ENCODE assay signal across 15 mouse cellular contexts in the genomic region with DNA sequence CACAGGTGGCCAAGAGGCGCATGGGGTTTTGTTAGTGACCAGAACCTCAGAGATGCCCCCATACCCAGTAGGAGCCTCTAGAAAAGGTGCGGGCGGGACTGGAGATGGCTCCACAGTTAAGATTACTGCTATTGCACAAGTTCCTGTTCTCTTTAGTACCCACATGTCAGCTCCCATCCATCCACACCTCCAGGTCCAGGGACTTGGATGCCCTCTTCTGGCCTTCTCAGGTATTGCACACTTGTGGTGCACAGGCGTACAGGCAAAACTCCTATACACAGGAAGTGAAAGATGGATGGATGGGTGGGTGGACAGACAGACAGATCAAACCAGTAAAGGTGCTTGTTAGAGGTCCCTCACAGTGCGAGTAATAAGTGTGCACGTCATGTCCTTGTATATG. TPM values are rescaled to one million over a fixed set of nuclear protein-coding genes. Genes with fewer than 3 reads are reported as not detected.
DNase-seq lines count a peak whose midpoint lies in the region; ATAC-seq and TF ChIP-seq lines count a peak whose summit lies in the region.
"Had no signal": no experiment of that assay in that cellular context is flagged by ENCODE, and none has a peak within 500 bp of the region (broad histone marks: within the 10 kb centered on the region; RNA-seq: fewer than 3 reads in every experiment).

No protein-coding gene starts in this region.

- H3K4me3 ChIP-seq in cerebellum, adult 2 months (replicated peaks; ENCODE audit: insufficient read depth, low read depth, low read length), result no peak overlapping the region
- H3K4me3 ChIP-seq in lung, embryonic 14.5 days (ENCODE audit: low read depth, low read length), result no peak overlapping the region
- no peak overlapping the region for H3K4me3 ChIP-seq in G1E (ENCODE audit: low read depth, low read length)
- H3K4me3 ChIP-seq: neural tube, embryonic 13.5 days had no signal

- H3K36me3 ChIP-seq in lung, embryonic 14.5 days (ENCODE audit: insufficient read depth), result peaks cover 100% of the 10 kb centered on the region
- H3K36me3 ChIP-seq in G1E (replicated peaks), result peaks cover 99% of the 10 kb centered on the region

- no peak for DNase-seq in cerebellum, adult 2 months
- DNase-seq in cerebellum, adult 9-11 months, result no peak
- peak; percentile 11 for DNase-seq in lung, embryonic 14.5 days
- no peak for DNase-seq in lung, postnatal 10 days
- DNase-seq in G1E (ENCODE audit: low spot score), result no peak
- DNase-seq in cerebellum, adult 11-12 months, result no peak
- DNase-seq: kidney, adult 9 months; left cerebral cortex, postnatal 4 days had no signal

- H3K27me3 ChIP-seq in cerebellum, adult 2 months (ENCODE audit: control insufficient read depth, insufficient read depth, low read length), result no peaks in the 10 kb centered on the region
- H3K27me3 ChIP-seq in lung, embryonic 14.5 days (ENCODE audit: insufficient read depth, low read length), result no peaks in the 10 kb centered on the region
- no peaks in the 10 kb centered on the region for H3K27me3 ChIP-seq in G1E (ENCODE audit: insufficient read depth, low read length)
- H3K27me3 ChIP-seq: neural tube, embryonic 13.5 days had no signal

- no peak overlapping the region for H3K27ac ChIP-seq in cerebellum, adult 2 months (ENCODE audit: insufficient read depth, low read length)
- no peak overlapping the region for H3K27ac ChIP-seq in lung, embryonic 14.5 days (ENCODE audit: low read depth)
- H3K27ac ChIP-seq: neural tube, embryonic 13.5 days had no signal

- TF ChIP-seq POLR2A in cerebellum, adult 2 months (IDR thresholded peaks at IDR 0.05; ENCODE audit: borderline replicate concordance, insufficient read depth, low read length), result no peak

- ATAC-seq in lung, embryonic 14.5 days (ENCODE audit: insufficient read depth), result no peak
- no peak for ATAC-seq in G1E (ENCODE audit: extremely low read depth, insufficient number of reproducible peaks, low FRiP score, poor library complexity, severe bottlenecking)
- ATAC-seq in megakaryocyte-erythroid progenitor cell, adult 5-6 weeks (replicated peaks; ENCODE audit: low FRiP score, low TSS enrichment, poor library complexity, severe bottlenecking), result peak; percentile 52; the same call in 1 of the 2 replicates
- ATAC-seq in monocyte, adult 5-6 weeks (replicated peaks; ENCODE audit: insufficient number of reproducible peaks, low FRiP score, low TSS enrichment, poor library complexity, severe bottlenecking), result no peak

- 99% methylated on average over 6 of the region's 6 CpGs for WGBS in cerebellum, adult 2 months
- WGBS in lung, embryonic 14.5 days, result 94% methylated on average over 6 of the region's 6 CpGs

- no peak overlapping the region for H3K9ac ChIP-seq in lung, embryonic 14.5 days
- H3K9ac ChIP-seq: neural tube, embryonic 13.5 days had no signal

- no peaks in the 10 kb centered on the region for H3K9me3 ChIP-seq in lung, embryonic 14.5 days (ENCODE audit: low read depth, low read length)
- peaks cover 2% of the 10 kb centered on the region; the same call in 1 of the 2 replicates for H3K9me3 ChIP-seq in G1E (replicated peaks)
- H3K9me3 ChIP-seq: neural tube, embryonic 13.5 days had no signal

- H3K4me1 ChIP-seq in cerebellum, adult 2 months (ENCODE audit: control insufficient read depth, insufficient read depth, low read length), result no peaks in the 10 kb centered on the region
- no peaks in the 10 kb centered on the region for H3K4me1 ChIP-seq in lung, embryonic 14.5 days (ENCODE audit: insufficient read depth)
- H3K4me1 ChIP-seq in G1E (ENCODE audit: insufficient read depth, low read depth, low read length), result peaks cover 78% of the 10 kb centered on the region
- H3K4me1 ChIP-seq: neural tube, embryonic 13.5 days had no signal

- no peak overlapping the region for H3K4me2 ChIP-seq in lung, embryonic 14.5 days
- H3K4me2 ChIP-seq: neural tube, embryonic 13.5 days had no signal

- peak; percentile 17; the same call in 1 of the 2 replicates for TF ChIP-seq CTCF in cerebellum, adult 2 months (IDR thresholded peaks at IDR 0.05; ENCODE audit: borderline replicate concordance, insufficient read depth, low read depth, low read length)
- TF ChIP-seq CTCF in lung, embryonic 14.5 days (IDR thresholded peaks at IDR 0.05; ENCODE audit: low read depth), result peak; percentile 48
- TF ChIP-seq CTCF in G1E (IDR thresholded peaks at IDR 0.05; ENCODE audit: low read depth, low read length), result peak; percentile 34; the same call in 1 of the 2 replicates

RNA-seq across cellular contexts. Expression of a gene that starts 23.3 kb away (rescaled TPM):
- 72.1 and 74.7 TPM in 2 replicates for polyA plus RNA-seq in cerebellum, adult 2 months (2012; rRNA removed)
- polyA plus RNA-seq in lung, embryonic 14.5 days (2014; fragmentation: Nextera tagmentation; extraction: Ambion mirVana), result 216 and 219 TPM in 2 replicates
- total RNA-seq in G1E (2014; fragmentation: Nextera tagmentation) (237 and 247 TPM in 2 replicates), G1E (2017) (129 and 155 TPM in 2 replicates)
- 29.6 and 68.6 TPM in 2 replicates for polyA plus RNA-seq in G1E (2012)
- total RNA-seq in megakaryocyte-erythroid progenitor cell, adult 5-6 weeks (2014; fragmentation: Nextera tagmentation), result 260 and 273 TPM in 2 replicates
- 139 and 212 TPM in 2 replicates for total RNA-seq in megakaryocyte-erythroid progenitor cell, adult 5-6 weeks (2017)
- total RNA-seq in monocyte, adult 5-6 weeks (2017), result 14.2 to 20.1 TPM (median 16.1 TPM) in 3 replicates

RNA-seq across cellular contexts. Expression of a gene that starts 34.8 kb away (rescaled TPM):
- polyA plus RNA-seq in cerebellum, adult 2 months (2012; rRNA removed), result not detected in 2 replicates
- polyA plus RNA-seq in lung, embryonic 14.5 days (2014; fragmentation: Nextera tagmentation; extraction: Ambion mirVana), result not detected in 2 replicates
- total RNA-seq in G1E (2014; fragmentation: Nextera tagmentation), result not detected in 2 replicates
- total RNA-seq in G1E (2017), result 0.33 TPM in 1 of 2 replicates, not detected in the other
- polyA plus RNA-seq in G1E (2012), result not detected in 2 replicates
- total RNA-seq in megakaryocyte-erythroid progenitor cell, adult 5-6 weeks (2014; fragmentation: Nextera tagmentation), result 0.96 and 1.4 TPM in 2 replicates
- 0.80 and 1.1 TPM in 2 replicates for total RNA-seq in megakaryocyte-erythroid progenitor cell, adult 5-6 weeks (2017)
- not detected in 3 replicates for total RNA-seq in monocyte, adult 5-6 weeks (2017)
- total RNA-seq: left cerebral cortex, postnatal 4 days had no signal
- polyA plus RNA-seq: C2C12; embryonic facial prominence, embryonic 14.5 days; frontal cortex, adult 2 months; heart, embryonic 14.5 days; neural tube, embryonic 13.5 days had no signal

RNA-seq across cellular contexts. Expression of a gene that starts 43.0 kb away (rescaled TPM):
- polyA plus RNA-seq in cerebellum, adult 2 months (2012; rRNA removed), result 0.02 and 0.05 TPM in 2 replicates
- polyA plus RNA-seq in lung, embryonic 14.5 days (2014; fragmentation: Nextera tagmentation; extraction: Ambion mirVana), result not detected in 2 replicates
- total RNA-seq in G1E (2014; fragmentation: Nextera tagmentation) (not detected in 2 replicates), G1E (2017) (0.05 and 0.06 TPM in 2 replicates)
- 0.01 TPM in 1 of 2 replicates, not detected in the other for polyA plus RNA-seq in G1E (2012)
- 0.25 TPM in 1 of 2 replicates, not detected in the other for total RNA-seq in megakaryocyte-erythroid progenitor cell, adult 5-6 weeks (2014; fragmentation: Nextera tagmentation)
- total RNA-seq in megakaryocyte-erythroid progenitor cell, adult 5-6 weeks (2017), result not detected in 2 replicates
- total RNA-seq in monocyte, adult 5-6 weeks (2017), result not detected in 3 replicates
- total RNA-seq: left cerebral cortex, postnatal 4 days had no signal
- polyA plus RNA-seq: C2C12; embryonic facial prominence, embryonic 14.5 days; heart, embryonic 14.5 days; neural tube, embryonic 13.5 days had no signal
